Mouse (Mus musculus) myocyte (in vitro differentiated cells): Measurements from ENCODE around the gene Hist1h3a.
A peak's percentile ranks its signal among the peaks of the same experiment; 100 is the strongest.

Experiments
- E2F4 ChIP-seq: IDR thresholded peaks from one replicate; pipeline ENCODE4 v1.6.1; 2011; ENCODE audit warnings: mild to moderate bottlenecking, control low read depth, moderate library complexity; ENCODE audit not compliant: insufficient read depth
- POLR2A ChIP-seq: IDR thresholded peaks from one replicate; pipeline ENCODE4 v1.6.1; 2011; ENCODE audit warnings: low read depth, mild to moderate bottlenecking, control low read depth, moderate library complexity; ENCODE audit not compliant: insufficient read length
- POLR2AphosphoS2 ChIP-seq: IDR thresholded peaks from one replicate; pipeline ENCODE4 v1.6.1; 2011; ENCODE audit warnings: low read depth, control low read depth; ENCODE audit not compliant: insufficient read length
- REST ChIP-seq: IDR thresholded peaks from one replicate; pipeline ENCODE4 v1.6.1; 2011; ENCODE audit warnings: mild to moderate bottlenecking, control low read depth, moderate library complexity; ENCODE audit not compliant: insufficient read depth, insufficient read length
- SRF ChIP-seq: IDR thresholded peaks from one replicate; pipeline ENCODE4 v1.6.1; 2011; ENCODE audit warnings: low read depth; ENCODE audit not compliant: control insufficient read depth, insufficient read length
- TCF12 ChIP-seq: IDR thresholded peaks from one replicate; pipeline ENCODE4 v1.6.1; 2011; ENCODE audit warnings: mild to moderate bottlenecking, control low read depth; ENCODE audit not compliant: poor library complexity, insufficient read depth, severe bottlenecking
- USF1 ChIP-seq: IDR thresholded peaks from one replicate; pipeline ENCODE4 v1.6.1; 2011; ENCODE audit warnings: low read depth, mild to moderate bottlenecking, control low read depth, moderate library complexity

DNA sequence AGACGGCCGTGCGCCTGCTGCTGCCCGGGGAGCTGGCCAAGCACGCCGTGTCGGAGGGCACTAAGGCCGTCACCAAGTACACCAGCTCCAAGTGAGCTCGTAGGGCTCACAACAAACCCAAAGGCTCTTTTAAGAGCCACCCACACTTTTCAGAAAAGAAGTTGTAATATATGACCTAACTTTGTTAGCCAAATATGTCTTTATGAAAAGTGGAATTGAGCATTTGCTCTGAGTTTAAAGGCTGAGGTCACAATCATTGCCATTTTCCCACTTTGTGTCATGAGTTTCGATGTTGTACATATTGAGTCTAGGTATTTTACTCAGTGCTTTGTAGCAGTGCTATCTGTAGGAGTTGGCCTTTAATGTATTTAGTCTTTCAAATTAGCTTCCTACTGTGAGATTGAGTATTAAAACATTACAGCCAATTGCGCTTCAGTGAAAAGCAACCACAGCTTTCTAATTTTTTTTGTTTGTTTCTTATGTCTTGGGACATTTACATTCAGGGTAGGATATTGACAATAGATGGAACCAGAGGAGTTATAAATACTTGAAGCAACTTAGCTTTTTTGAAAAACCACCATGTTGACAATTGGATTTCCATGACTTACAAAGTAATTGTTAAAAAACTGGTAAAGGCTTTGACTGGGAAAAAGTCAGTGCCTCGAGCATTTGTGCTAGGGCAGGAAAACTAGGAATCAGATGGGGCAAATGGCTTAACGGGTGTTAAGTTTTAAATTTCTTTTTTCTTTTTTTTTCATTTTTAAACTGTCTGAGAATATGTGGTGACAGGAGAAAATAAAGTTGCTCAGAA lies 14.9 kb downstream of the Hist1h3a start:
- no peak for TF ChIP-seq E2F4
- TF ChIP-seq POLR2AphosphoS2 = peak; percentile 27
- peak; percentile 89 for TF ChIP-seq POLR2A
- no peak for TF ChIP-seq SRF
- TF ChIP-seq USF1 = no peak
- TF ChIP-seq TCF12 = no peak
- no peak for TF ChIP-seq REST
